Mouse (Mus musculus): ENCODE data around the gene Ctdsp1.

Ctdsp1 gene

GRCm38 (mm10) chr1:74397919-74398451 lies 6.7 kb downstream of the Ctdsp1 start:
- peak; percentile 93 for DNase-seq

DNA sequence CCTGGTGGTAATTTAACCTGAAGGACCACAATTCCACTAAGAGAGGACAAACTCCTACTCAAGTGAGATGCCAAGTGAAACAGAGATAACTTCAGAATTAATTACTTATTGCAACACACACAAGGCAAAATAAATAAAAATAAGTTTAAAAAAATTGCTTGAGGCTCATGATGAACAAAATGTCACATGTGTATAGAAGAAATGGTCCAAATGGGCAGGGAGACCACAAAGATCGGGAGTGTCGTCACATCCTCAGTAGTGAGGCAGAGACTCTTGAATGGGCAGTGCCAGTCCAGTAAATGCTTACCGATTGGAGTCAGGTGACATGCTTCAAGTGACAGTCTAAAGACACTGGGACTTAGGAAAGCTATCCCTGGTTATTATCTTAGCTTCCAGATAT lies 9.2 kb downstream of the Ctdsp1 start:
- no peak for DNase-seq

GRCm38 (mm10) chr1:74401015-74401702 lies 9.8 kb downstream of the Ctdsp1 start:
- no peak for DNase-seq

GRCm38 (mm10) chr1:74404206-74404605 lies 12.9 kb downstream of the Ctdsp1 start:
- no peak for DNase-seq

GRCm38 (mm10) chr1:74408589-74409504 lies 17.5 kb downstream of the Ctdsp1 start, which contains the start of gene Vil1:
TSS of gene Vil1 (plus strand) at chr1:74409376.
- DNase-seq, result no peak

GRCm38 (mm10) chr1:74411753-74412325 lies 20.5 kb downstream of the Ctdsp1 start:
- no peak for DNase-seq

- no peak for DNase-seq
Observed at GRCm38 (mm10) chr1:74412711-74413110, 21.4 kb downstream of the Ctdsp1 start.

DNA sequence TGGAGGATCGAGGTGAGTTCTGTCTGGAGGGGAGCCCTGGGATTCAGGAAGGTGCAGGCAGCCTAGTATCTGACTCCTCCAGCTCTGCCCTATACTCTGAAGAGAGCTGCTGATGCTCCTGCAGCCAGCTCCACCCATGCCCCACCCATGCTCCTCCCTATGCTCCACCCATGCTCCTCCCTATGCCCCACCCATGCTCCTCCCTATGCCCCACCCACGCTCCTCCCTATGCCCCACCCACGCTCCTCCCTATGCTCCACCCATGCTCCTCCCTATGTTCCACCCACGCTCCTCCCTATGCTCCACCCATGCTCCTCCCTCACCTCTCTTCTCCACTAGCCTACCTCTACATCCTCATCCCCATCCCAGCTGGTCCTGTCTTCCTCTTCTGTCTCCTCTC lies 23.8 kb downstream of the Ctdsp1 start:
- DNase-seq, result peak; percentile 14

DNA sequence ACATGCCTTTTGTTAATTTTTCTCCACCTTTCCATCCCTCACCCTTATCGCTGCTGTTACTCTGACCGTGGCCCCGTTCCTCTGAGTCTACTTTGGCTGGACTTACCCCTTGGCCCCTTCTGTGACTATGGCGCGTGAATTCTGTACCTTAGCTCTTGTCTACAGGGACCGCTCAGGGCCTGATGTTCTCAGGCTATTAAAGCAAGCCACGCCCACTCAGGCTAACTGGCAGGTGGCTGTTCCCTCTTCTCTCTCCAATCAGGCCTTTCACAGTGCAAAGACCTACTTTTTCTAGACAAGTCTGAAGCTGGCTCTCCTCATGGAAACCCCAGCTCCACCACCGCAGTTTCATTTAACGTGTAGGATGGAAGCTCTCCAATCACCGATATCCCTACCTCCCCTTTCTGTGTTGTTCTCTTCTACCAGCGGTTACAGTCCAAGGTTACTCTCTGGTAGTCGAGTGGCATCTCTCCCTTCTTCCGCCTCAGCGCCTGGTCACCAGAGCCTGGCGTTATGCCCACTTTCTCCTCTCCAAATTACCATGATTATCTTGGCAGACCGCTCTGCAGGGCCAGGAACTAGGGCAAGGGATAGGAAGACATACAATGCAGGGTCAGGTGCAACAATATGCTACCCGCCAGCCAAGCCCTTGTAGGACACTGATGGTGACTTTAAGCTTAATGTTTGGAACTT lies 27.6 kb downstream of the Ctdsp1 start:
- DNase-seq, result peak; percentile 35

GRCm38 (mm10) chr1:74419440-74419794 lies 28.1 kb downstream of the Ctdsp1 start:
- DNase-seq, result peak; percentile 38

GRCm38 (mm10) chr1:74423147-74423546 lies 31.8 kb downstream of the Ctdsp1 start:
- DNase-seq, result no peak

DNA sequence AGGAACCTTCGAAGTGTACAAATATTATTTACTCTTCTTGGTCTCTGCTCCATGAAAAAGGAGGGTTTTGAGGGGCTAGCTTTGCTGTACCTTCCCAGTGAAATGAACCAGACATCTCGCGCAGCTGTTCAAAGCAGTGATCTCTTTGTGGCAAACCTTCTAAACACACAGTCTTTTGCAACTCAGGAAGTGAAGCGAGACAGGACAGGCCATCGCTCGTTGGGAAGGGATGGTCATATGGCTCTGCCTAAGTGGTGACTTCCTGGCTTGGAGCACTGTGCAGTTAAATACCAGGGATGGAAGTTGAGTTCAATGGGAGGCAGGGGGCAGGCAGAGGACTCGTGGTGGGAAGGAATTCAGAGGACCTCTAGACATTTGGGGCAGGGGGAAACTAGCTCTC lies 34.5 kb downstream of the Ctdsp1 start:
- no peak for DNase-seq

DNA sequence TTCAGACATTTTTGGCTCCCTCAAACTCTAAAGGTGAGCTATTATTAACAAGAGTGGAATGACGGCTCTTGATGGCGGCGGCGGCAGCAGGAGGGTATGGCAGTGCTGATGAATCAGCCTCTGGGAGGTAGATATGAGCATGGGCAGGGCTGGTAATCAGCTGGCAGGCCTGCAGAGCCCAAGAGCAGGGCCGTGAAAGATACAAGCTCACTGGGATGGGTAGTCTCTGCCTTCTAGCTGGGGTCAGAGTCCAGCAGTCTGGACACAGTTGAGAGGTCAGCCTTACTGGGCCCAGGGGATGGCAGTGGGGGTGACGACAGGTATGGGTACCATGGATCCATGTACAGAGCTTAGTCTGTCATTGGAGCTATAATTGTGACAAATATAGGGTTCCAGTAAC lies 41.9 kb downstream of the Ctdsp1 start:
- DNase-seq, result no peak

- peak; percentile 38 for DNase-seq
Observed at GRCm38 (mm10) chr1:74434596-74434995, 43.3 kb downstream of the Ctdsp1 start.

- peak; percentile 69 for DNase-seq
Observed at GRCm38 (mm10) chr1:74435563-74435962, 44.3 kb downstream of the Ctdsp1 start.

DNA sequence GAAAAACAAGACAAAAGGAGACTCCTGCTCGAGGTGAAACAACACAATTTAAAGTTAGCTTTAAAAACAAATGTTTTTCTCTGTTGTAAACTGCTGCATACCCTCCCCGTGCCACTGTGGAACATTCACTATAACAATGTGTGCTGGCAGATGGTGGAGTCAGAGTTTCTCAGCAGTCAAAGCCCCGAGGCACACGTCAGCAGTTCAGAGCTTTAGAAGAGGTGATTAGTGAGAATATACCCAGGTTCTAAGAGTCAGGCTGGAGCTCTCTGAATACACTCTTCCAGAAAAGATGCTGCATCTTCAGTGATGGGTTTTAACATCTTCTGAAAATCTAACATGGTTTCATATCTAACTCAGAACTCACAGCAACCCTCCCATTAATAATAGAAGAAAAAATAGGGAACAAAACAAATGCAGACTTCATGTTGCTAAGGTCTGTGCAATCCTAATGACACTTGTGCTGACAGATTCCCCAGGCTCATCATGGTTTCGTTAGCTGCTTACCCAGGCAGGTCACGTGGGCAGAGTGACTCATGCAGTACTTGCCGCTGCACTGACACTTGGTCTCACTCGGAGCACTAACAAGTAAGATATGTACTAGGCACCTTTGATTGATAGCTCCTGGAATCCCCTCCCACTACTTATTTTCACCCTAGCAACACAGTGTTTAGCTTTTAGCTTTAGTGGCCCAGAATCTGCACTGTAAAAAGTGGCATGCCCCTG lies 46.6 kb downstream of the Ctdsp1 start:
- peak; percentile 87 for DNase-seq

GRCm38 (mm10) chr1:74439166-74439876 lies 48.0 kb downstream of the Ctdsp1 start:
- DNase-seq, result peak; percentile 28

- no peak for DNase-seq
Observed at GRCm38 (mm10) chr1:74444538-74444937, 53.2 kb downstream of the Ctdsp1 start.
